Mouse (Mus musculus) CH12.LX (cell line): ENCODE data around the gene Prrt4. TPM values are rescaled to one million over a fixed set of nuclear protein-coding genes. Genes with fewer than 3 reads are reported as not detected.
A peak's percentile ranks its signal among the peaks of the same experiment; 100 is the strongest.

Experiments
- DNase-seq: peaks from one replicate; pipeline ENCODE4 v3.0.0-alpha.2; 2013; ENCODE audit errors: extremely low read depth
- H3K27ac ChIP-seq: 2 replicates; pipeline ENCODE4 v1.5.1; 2012; ENCODE audit warnings: low read depth, mild to moderate bottlenecking, control low read depth, moderate library complexity; ENCODE audit not compliant: insufficient read depth
- H3K27me3 ChIP-seq: replicated peaks from 2 replicates; pipeline ENCODE3; 2012; ENCODE audit warnings: inconsistent platforms
- H3K36me3 ChIP-seq, 2 experiments: replicated peaks in 1 of 2; 2 replicates each; pipeline versions ENCODE3 to v1.6.1; 2012; ENCODE audit warnings: inconsistent platforms in 1 of 2, low read length in 1 of 2, mild to moderate bottlenecking in 1 of 2, mixed read lengths in 1 of 2, moderate library complexity in 1 of 2; ENCODE audit not compliant: control insufficient read depth in 1 of 2, insufficient read depth in 1 of 2
- H3K4me1 ChIP-seq, 2 experiments: 2 replicates each; pipeline ENCODE4 v1.6.1; 2012; ENCODE audit warnings: inconsistent platforms in 1 of 2, moderate library complexity in 1 of 2; ENCODE audit not compliant: insufficient read depth in 2 of 2, control insufficient read depth in 1 of 2
- H3K4me2 ChIP-seq: 2 replicates; pipeline ENCODE4 v1.6.1; 2012; ENCODE audit warnings: low read depth, mild to moderate bottlenecking, control low read depth; ENCODE audit not compliant: poor library complexity, insufficient read depth, severe bottlenecking
- H3K4me3 ChIP-seq, 3 experiments: fragments of 150-350 bp in 1 of 3; sonication (generic) in 1 of 3; replicated peaks in 1 of 3; 2 replicates each; pipeline versions ENCODE3 to v1.5.1; 2011 to 2012; ENCODE audit warnings: low read depth in 2 of 3, low read length in 2 of 3, mild to moderate bottlenecking in 2 of 3, moderate library complexity in 2 of 3, control low read depth in 1 of 3, improper control_type of control experiment in 1 of 3, inconsistent platforms in 1 of 3, mixed read lengths in 1 of 3; ENCODE audit not compliant: poor library complexity in 1 of 3
- H3K79me2 ChIP-seq: replicated peaks from 2 replicates; pipeline ENCODE4 v1.6.1; 2012; ENCODE audit warnings: mild to moderate bottlenecking, moderate library complexity; ENCODE audit not compliant: control insufficient read depth, poor library complexity, insufficient read depth, severe bottlenecking; ENCODE audit errors: extremely low read depth
- H3K9ac ChIP-seq: 2 replicates; pipeline ENCODE4 v1.6.1; 2012; ENCODE audit warnings: low read depth, mild to moderate bottlenecking, control low read depth, moderate library complexity; ENCODE audit not compliant: insufficient read depth
- H3K9me3 ChIP-seq: replicated peaks from 2 replicates; pipeline ENCODE3; 2012; ENCODE audit warnings: low read length, inconsistent platforms, mixed read lengths
- BHLHE40 ChIP-seq: IDR thresholded peaks from 2 replicates; pipeline ENCODE4 v1.6.1; 2011; ENCODE audit warnings: mild to moderate bottlenecking, low read depth, low read length, improper control_type of control experiment
- CHD2 ChIP-seq: IDR thresholded peaks from 2 replicates; pipeline ENCODE4 v1.6.1; 2011; ENCODE audit warnings: low read length, improper control_type of control experiment
- CTCF ChIP-seq, 2 experiments: IDR thresholded peaks in 1 of 2; conservative IDR thresholded peaks in 1 of 2; 2 replicates each; pipeline ENCODE4 v1.5.1; 2011 to 2012; ENCODE audit warnings: low read depth in 2 of 2, low read length in 2 of 2, improper control_type of control experiment in 1 of 2, inconsistent platforms in 1 of 2, mild to moderate bottlenecking in 1 of 2, moderate library complexity in 1 of 2
- ELF1 ChIP-seq: IDR thresholded peaks from 2 replicates; pipeline ENCODE4 v1.6.1; 2014; ENCODE audit warnings: low read depth, mild to moderate bottlenecking, inconsistent platforms, low read length, improper control_type of control experiment
- JUND ChIP-seq: conservative IDR thresholded peaks from 2 replicates; pipeline ENCODE4 v1.6.1; 2011; ENCODE audit warnings: low read depth, low read length, improper control_type of control experiment
- MXI1 ChIP-seq: IDR thresholded peaks from 2 replicates; pipeline ENCODE4 v1.6.1; 2011; ENCODE audit warnings: mild to moderate bottlenecking, low read depth, low read length, improper control_type of control experiment
- NELFE ChIP-seq: IDR thresholded peaks from 2 replicates; pipeline ENCODE4 v1.6.1; 2011; ENCODE audit warnings: low read depth, low read length, improper control_type of control experiment
- POLR2A ChIP-seq: IDR thresholded peaks from 2 replicates; pipeline ENCODE4 v1.6.1; 2011; ENCODE audit warnings: low read depth, mild to moderate bottlenecking, improper control_type of control experiment, low read length
- POLR2AphosphoS2 ChIP-seq: IDR thresholded peaks from 2 replicates; pipeline ENCODE4 v1.6.1; 2011; ENCODE audit warnings: low read depth, low read length, improper control_type of control experiment
- RAD21 ChIP-seq: IDR thresholded peaks from 2 replicates; pipeline ENCODE4 v1.6.1; 2011; ENCODE audit warnings: low read depth, mild to moderate bottlenecking, low read length, improper control_type of control experiment, moderate library complexity
- TBP ChIP-seq: conservative IDR thresholded peaks from 2 replicates; pipeline ENCODE4 v1.6.1; 2011; ENCODE audit warnings: low read depth, low read length, improper control_type of control experiment
- UBTF ChIP-seq: IDR thresholded peaks from 2 replicates; pipeline ENCODE4 v1.6.1; 2012; ENCODE audit warnings: low read depth, mild to moderate bottlenecking, inconsistent platforms, low read length, improper control_type of control experiment, moderate library complexity
- USF2 ChIP-seq: conservative IDR thresholded peaks from 2 replicates; pipeline ENCODE4 v1.6.1; 2011; ENCODE audit warnings: low read depth, low read length, improper control_type of control experiment
- ZC3H11A ChIP-seq: IDR thresholded peaks from 2 replicates; pipeline ENCODE4 v1.6.1; 2012; ENCODE audit warnings: low read depth, mild to moderate bottlenecking, inconsistent platforms, low read length, improper control_type of control experiment
- ZNF384 ChIP-seq: IDR thresholded peaks from 2 replicates; pipeline ENCODE4 v1.6.1; 2012; ENCODE audit warnings: low read depth, low read length, improper control_type of control experiment, inconsistent platforms
- dilution Hi-C: fragments of 300-500 bp; cut with MboI; formaldehyde crosslinking; loops from 2 replicates; pipeline ENCODE4 v1.14.3; 2020; ENCODE audit warnings: low sequenced_read_pairs; ENCODE audit not compliant: extremely low pct_unique_long_range_greater_than_20kb, extremely low pct_ligation_motif_present
- in situ Hi-C: fragments of 300-500 bp; cut with MboI; formaldehyde crosslinking; loops from 3 replicates; pipeline ENCODE4 v1.14.3; 2019; ENCODE audit warnings: low sequenced_read_pairs, low pct_ligation_motif_present, low pct_unique_long_range_greater_than_20kb, mixed read lengths
- polyA plus RNA-seq: library from polyadenylated mRNA; unstranded; fragments of >175 nt; gene quantifications from 2 replicates; pipeline ENCODE4 v1.2.1, GENCODE M21; 2012; ENCODE audit warnings: low read depth; ENCODE audit not compliant: insufficient read length
- total RNA-seq, 2 experiments: library from RNA; depleted of rRNA; stranded (reverse); fragments of 300-350 nt in 1 of 2; fragments of >200 nt in 1 of 2; gene quantifications; 2 replicates each; pipeline ENCODE4 v1.2.3; 2012 to 2014

Prrt4 gene
- total and polyA plus RNA-seq, 3 experiments, result not detected

DNA sequence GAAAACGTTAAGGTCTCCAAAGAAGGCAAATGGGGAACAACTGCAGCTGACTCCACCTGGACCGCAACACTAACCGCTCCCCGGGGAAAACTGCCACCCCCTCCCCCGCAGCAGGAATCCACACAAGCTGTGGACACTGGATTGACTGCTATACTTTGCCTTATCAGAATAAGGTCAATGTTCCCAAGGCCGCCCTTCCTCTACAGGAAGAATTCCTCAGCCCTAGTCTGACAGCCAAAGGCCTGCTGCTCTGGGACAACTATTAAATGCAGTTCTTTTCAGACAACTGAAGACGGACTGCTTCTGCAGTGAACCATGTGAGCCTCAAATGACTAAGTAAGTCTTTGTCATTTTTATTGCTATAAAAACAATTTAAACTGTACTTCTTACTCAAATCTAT, 32.7 kb downstream of the Prrt4 start:
- TF ChIP-seq BHLHE40 (no peak), CHD2 (no peak), UBTF (no peak)
- H3K79me2 ChIP-seq, result no peaks in the 10 kb centered on the region
- in situ Hi-C loops, result loop anchor here (10.0 kb wide), 1 partner anchor 202 kb away; no protein-coding TSS in a partner anchor

DNA sequence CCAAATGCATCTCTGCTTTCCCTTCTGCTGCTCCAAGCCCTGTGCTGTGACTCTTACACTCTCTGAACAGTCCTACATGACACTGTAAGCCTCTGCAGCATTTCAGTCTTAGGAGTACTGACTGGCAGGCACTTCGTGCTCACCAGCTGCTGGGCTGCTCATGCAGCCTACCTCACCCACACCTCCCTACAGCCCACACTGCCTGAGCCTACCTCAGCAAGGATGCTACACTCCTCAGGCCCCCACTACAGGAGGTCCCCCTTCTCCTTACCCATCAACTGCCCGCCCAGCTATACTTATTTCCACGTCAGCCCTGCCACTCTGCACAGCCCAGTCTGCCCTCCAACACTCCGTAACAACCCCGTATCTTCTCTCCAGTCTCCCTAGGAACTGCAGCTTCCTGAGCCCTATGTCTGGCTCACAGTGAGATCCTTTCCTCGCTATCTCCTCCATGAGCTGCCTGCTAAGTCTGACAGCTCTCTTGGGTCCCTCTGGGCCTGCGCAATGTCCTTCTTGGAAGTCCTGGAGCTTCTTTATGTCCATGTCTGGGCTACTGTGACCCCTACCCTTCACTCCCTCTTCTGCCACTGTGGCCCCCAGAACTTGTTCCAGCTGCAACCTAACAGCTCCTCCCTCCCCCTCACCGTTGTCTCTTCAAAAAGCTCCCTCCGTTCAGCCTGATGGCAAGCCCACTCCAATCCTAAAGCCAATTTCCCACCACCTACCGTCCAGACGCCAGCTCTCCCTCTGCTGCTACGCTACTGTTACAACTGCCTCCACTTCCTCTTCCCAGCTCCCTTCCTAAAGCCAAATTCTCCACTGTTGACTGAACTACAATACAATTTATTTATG, 33.7 kb downstream of the Prrt4 start:
- Histone ChIP-seq H3K4me1 (no peaks in the 10 kb centered on the region), H3K9me3 (no peaks in the 10 kb centered on the region), H3K9ac (no peak overlapping the region), H3K79me2 (no peaks in the 10 kb centered on the region), H3K27me3 (no peaks in the 10 kb centered on the region), H3K36me3 (peaks cover 28 to 79% of the 10 kb centered on the region in 2 experiments), H3K4me3 (no peak overlapping the region), H3K4me2 (no peak overlapping the region), H3K27ac (no peak overlapping the region)
- no peak for DNase-seq
- in situ Hi-C loops (loop anchor here (10.0 kb wide), 1 partner anchor 201 kb away; no protein-coding TSS in a partner anchor), dilution Hi-C loops (no loop called here)
- no peak for TF ChIP-seq UBTF

More for the DNA sequence above, 32.7 kb downstream of the Prrt4 start:
- Histone ChIP-seq H3K27ac (no peak overlapping the region), H3K4me1 (no peaks in the 10 kb centered on the region), H3K9me3 (no peaks in the 10 kb centered on the region), H3K36me3 (peaks cover 34 to 79% of the 10 kb centered on the region in 2 experiments), H3K9ac (no peak overlapping the region), H3K4me3 (no peak overlapping the region), H3K27me3 (no peaks in the 10 kb centered on the region), H3K4me2 (no peak overlapping the region)
- no peak for DNase-seq
- dilution Hi-C loops, result no loop called here

DNA sequence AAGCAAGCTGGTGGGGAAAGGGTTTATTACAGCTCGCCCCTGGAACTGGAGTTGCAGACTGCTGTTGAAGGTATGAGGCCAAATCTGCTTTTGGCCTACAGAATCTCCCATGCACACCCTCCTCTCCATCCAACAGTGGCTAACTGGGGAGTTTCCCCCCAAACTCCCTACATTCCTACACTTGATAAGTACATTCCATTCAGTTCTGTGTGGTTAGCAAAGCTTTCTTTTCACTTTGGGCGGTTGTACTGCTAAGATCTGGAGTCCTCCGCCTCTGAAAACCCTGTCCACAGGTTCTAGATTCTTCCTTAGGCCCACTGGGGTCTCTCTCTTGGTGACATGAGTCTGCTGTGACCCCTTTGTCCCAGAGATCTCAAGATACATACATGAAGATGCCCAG, 34.4 kb downstream of the Prrt4 start:
- in situ Hi-C loops, result loop anchor here (10.0 kb wide), 1 partner anchor 200 kb away; no protein-coding TSS in a partner anchor
- Histone ChIP-seq H3K36me3 (peaks cover 33 to 81% of the 10 kb centered on the region in 2 experiments), H3K9ac (no peak overlapping the region), H3K9me3 (no peaks in the 10 kb centered on the region), H3K4me3 (no peak overlapping the region), H3K27me3 (no peaks in the 10 kb centered on the region)
- no peak for TF ChIP-seq NELFE
- TF ChIP-seq, all 38 proteins: peak for 0
- Histone ChIP-seq H3K4me2 (no peak overlapping the region), H3K79me2 (no peaks in the 10 kb centered on the region), H3K27ac (no peak overlapping the region), H3K4me1 (no peaks in the 10 kb centered on the region)
- no peak for DNase-seq
- dilution Hi-C loops, result no loop called here

DNA sequence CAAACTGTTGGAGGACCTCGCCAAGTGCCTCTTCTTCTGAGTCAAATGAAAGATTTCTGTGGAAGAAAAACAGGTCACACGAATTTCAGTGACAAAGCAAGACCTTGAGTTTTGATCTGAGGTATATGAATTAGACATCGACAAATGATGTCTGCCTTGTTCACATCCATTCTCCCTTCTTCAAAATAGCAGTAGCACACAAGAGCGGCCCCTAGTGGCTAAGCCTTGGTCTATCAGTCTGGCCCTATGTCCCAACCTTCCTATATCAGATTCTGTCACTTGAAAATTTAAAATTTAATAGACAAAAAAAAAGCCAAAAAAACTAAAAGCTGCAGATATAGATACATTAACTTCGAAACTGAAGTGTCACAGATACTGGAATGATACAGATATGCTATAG, 35.8 kb downstream of the Prrt4 start:
- DNase-seq, result peak; percentile 57
- dilution Hi-C loops, result no loop called here
- H3K9ac ChIP-seq, result no peak overlapping the region
- no peaks in the 10 kb centered on the region for H3K4me1 ChIP-seq
- no peak overlapping the region for H3K4me3 ChIP-seq
- no peaks in the 10 kb centered on the region for H3K79me2 ChIP-seq
- no peak overlapping the region for H3K27ac ChIP-seq
- no peaks in the 10 kb centered on the region for H3K27me3 ChIP-seq
- in situ Hi-C loops, result loop anchor here (10.0 kb wide), 1 partner anchor 199 kb away; no protein-coding TSS in a partner anchor
- no peak overlapping the region for H3K4me2 ChIP-seq
- peaks cover 28 to 83% of the 10 kb centered on the region in 2 experiments for H3K36me3 ChIP-seq
- H3K9me3 ChIP-seq, result no peaks in the 10 kb centered on the region
- TF ChIP-seq POLR2A (no peak), MXI1 (no peak), RAD21 (peak; percentile 47), POLR2AphosphoS2 (no peak), ZNF384 (no peak), JUND (no peak), ZC3H11A (no peak), TBP (no peak), UBTF (no peak), NELFE (no peak), USF2 (no peak), CTCF (conservative IDR thresholded peaks at IDR 0.05 in 1 of 2, IDR thresholded peaks at IDR 0.05 in 1 of 2; ENCODE audit: low read depth in 2 of 2, low read length in 2 of 2) (peak; percentile 75 to 82), ELF1 (no peak)
